Mouse (Mus musculus) stomach, embryonic 14.5 days (tissue): ENCODE data around the gene Tgif1. TPM values are rescaled to one million over a fixed set of nuclear protein-coding genes. Genes with fewer than 3 reads are reported as not detected.

ENCODE experiments used
- ATAC-seq: fragments of 200-750 bp; cut with Nextera tagmentation; 2 replicates; pipeline ENCODE4 v1.8.0; 2017; ENCODE audit warnings: low read depth, moderate TSS enrichment; ENCODE audit not compliant: insufficient number of reproducible peaks, insufficient read depth, low FRiP score
- H3K27ac ChIP-seq: fragments of 300-500 bp; sonication (generic); 2 replicates; pipeline ENCODE4 v1.5.1; 2014; ENCODE audit warnings: mild to moderate bottlenecking, low read length, moderate library complexity, mixed read lengths
- H3K27me3 ChIP-seq: fragments of 300-500 bp; sonication (generic); 2 replicates; pipeline ENCODE4 v1.6.1; 2014; ENCODE audit warnings: low read length, control low read depth, mixed read lengths; ENCODE audit not compliant: control insufficient read depth, insufficient read depth
- H3K36me3 ChIP-seq: fragments of 300-500 bp; sonication (generic); 2 replicates; pipeline ENCODE4 v1.6.1; 2014; ENCODE audit warnings: mild to moderate bottlenecking, control low read depth, low read length, moderate library complexity, mixed read lengths; ENCODE audit not compliant: control insufficient read depth, insufficient read depth
- H3K4me1 ChIP-seq: fragments of 300-500 bp; sonication (generic); 2 replicates; pipeline ENCODE4 v1.6.1; 2014; ENCODE audit warnings: low read length, control low read depth, mixed read lengths; ENCODE audit not compliant: control insufficient read depth, insufficient read depth
- H3K4me2 ChIP-seq: fragments of 300-500 bp; sonication (generic); replicated peaks from 2 replicates; pipeline ENCODE4 v1.6.1; 2014; ENCODE audit warnings: low read depth, low read length, control low read depth
- H3K4me3 ChIP-seq: fragments of 300-500 bp; sonication (generic); 2 replicates; pipeline ENCODE4 v1.5.1; 2014; ENCODE audit warnings: low read depth, low read length, control low read depth
- H3K9ac ChIP-seq: fragments of 300-500 bp; sonication (generic); replicated peaks from 2 replicates; pipeline ENCODE4 v1.6.1; 2014; ENCODE audit warnings: low read depth, mild to moderate bottlenecking, control low read depth, low read length, moderate library complexity, mixed read lengths
- H3K9me3 ChIP-seq: fragments of 300-500 bp; sonication (generic); 2 replicates; pipeline ENCODE4 v1.6.1; 2016; ENCODE audit warnings: low read depth, low read length, control low read depth; ENCODE audit not compliant: control insufficient read depth
- WGBS: fragments of 180-500 bp; shearing (Covaris S2); extraction: QIAGEN DNeasy Blood & Tissue Kit; methylation state at CpG from one replicate; pipeline ENCODE4 v1.1.7; 2014; 5-methylcytosine and 5-hydroxymethylcytosine counted together
- polyA plus RNA-seq: library from polyadenylated mRNA; unstranded; fragments of >200 nt; fragmentation: Nextera tagmentation; extraction: Ambion mirVana; gene quantifications from 2 replicates; pipeline ENCODE4 v1.2.1, GENCODE M21; 2014

The Tgif1 gene
- polyA plus RNA-seq, 1 experiment from 2014 or later, result 65.0 TPM

- Histone ChIP-seq H3K27ac (no peak overlapping the region), H3K9me3 (no peaks in the 10 kb centered on the region), H3K4me2 (no peak overlapping the region), H3K4me1 (0 out of 2 replicates have a peak, but pooled peaks cover 4% of the 10 kb centered on the region), H3K36me3 (no peaks in the 10 kb centered on the region), H3K9ac (no peak overlapping the region), H3K27me3 (no peaks in the 10 kb centered on the region), H3K4me3 (no peak overlapping the region)
- WGBS, result 26% methylated on average over 14 of the region's 14 CpGs
- no peak for ATAC-seq
These were observed 19.0 kb upstream of the Tgif1 start for GRCm38 (mm10) chr17:70872094-70872929.

GRCm38 (mm10) chr17:70871676-70872075 lies 18.3 kb upstream of the Tgif1 start:
- 62% methylated on average over 5 of the region's 5 CpGs for whole genome bisulfite sequencing
- H3K4me1 ChIP-seq, result 0 out of 2 replicates have a peak, but pooled peaks cover 4% of the 10 kb centered on the region
- H3K9ac ChIP-seq, result no peak overlapping the region
- H3K27ac ChIP-seq, result no peak overlapping the region
- H3K27me3 ChIP-seq, result no peaks in the 10 kb centered on the region
- no peak overlapping the region for H3K4me2 ChIP-seq
- no peak for ATAC-seq
- H3K9me3 ChIP-seq, result no peaks in the 10 kb centered on the region
- no peaks in the 10 kb centered on the region for H3K36me3 ChIP-seq
- H3K4me3 ChIP-seq, result no peak overlapping the region

GRCm38 (mm10) chr17:70870581-70870980 lies 17.2 kb upstream of the Tgif1 start:
- H3K4me1 ChIP-seq, result 0 out of 2 replicates have a peak, but pooled peaks cover 4% of the 10 kb centered on the region
- H3K9me3 ChIP-seq, result no peaks in the 10 kb centered on the region
- H3K4me3 ChIP-seq, result no peak overlapping the region
- H3K27me3 ChIP-seq, result no peaks in the 10 kb centered on the region
- no peak overlapping the region for H3K27ac ChIP-seq
- no peaks in the 10 kb centered on the region for H3K36me3 ChIP-seq
- H3K4me2 ChIP-seq, result no peak overlapping the region
- 83% methylated on average over 4 of the region's 4 CpGs for WGBS
- no peak overlapping the region for H3K9ac ChIP-seq
- no peak for ATAC-seq

- Histone ChIP-seq H3K4me1 (0 out of 2 replicates have a peak, but pooled peaks cover 4% of the 10 kb centered on the region), H3K9me3 (no peaks in the 10 kb centered on the region), H3K4me3 (no peak overlapping the region), H3K9ac (no peak overlapping the region), H3K36me3 (no peaks in the 10 kb centered on the region), H3K27me3 (no peaks in the 10 kb centered on the region), H3K4me2 (no peak overlapping the region), H3K27ac (no peak overlapping the region)
- no peak for ATAC-seq
- WGBS, result 79% methylated on average over 5 of the region's 5 CpGs
These were observed 15.4 kb upstream of the Tgif1 start for GRCm38 (mm10) chr17:70868577-70869229.

GRCm38 (mm10) chr17:70866538-70867114 lies 13.3 kb upstream of the Tgif1 start:
- H3K4me3 ChIP-seq, result no peak overlapping the region
- no peaks in the 10 kb centered on the region for H3K4me1 ChIP-seq
- no peak overlapping the region for H3K27ac ChIP-seq
- H3K36me3 ChIP-seq, result no peaks in the 10 kb centered on the region
- WGBS, result 85% methylated on average over 6 of the region's 6 CpGs
- H3K27me3 ChIP-seq, result no peaks in the 10 kb centered on the region
- H3K4me2 ChIP-seq, result no peak overlapping the region
- no peak for ATAC-seq
- H3K9me3 ChIP-seq, result no peaks in the 10 kb centered on the region
- no peak overlapping the region for H3K9ac ChIP-seq

GRCm38 (mm10) chr17:70866029-70866428 lies 12.7 kb upstream of the Tgif1 start:
- no peaks in the 10 kb centered on the region for H3K4me1 ChIP-seq
- no peak overlapping the region for H3K4me2 ChIP-seq
- no peaks in the 10 kb centered on the region for H3K27me3 ChIP-seq
- H3K4me3 ChIP-seq, result no peak overlapping the region
- ATAC-seq, result peak; percentile 44; the same call in 1 of the 2 replicates
- no peak overlapping the region for H3K27ac ChIP-seq
- no peak overlapping the region for H3K9ac ChIP-seq
- no peaks in the 10 kb centered on the region for H3K9me3 ChIP-seq
- H3K36me3 ChIP-seq, result no peaks in the 10 kb centered on the region
- WGBS, result 89% methylated on average over 5 of the region's 5 CpGs

- WGBS, result 66% methylated on average over 10 of the region's 10 CpGs
These were observed 11.8 kb upstream of the Tgif1 start for GRCm38 (mm10) chr17:70865060-70865604.

GRCm38 (mm10) chr17:70864645-70865044 lies 11.3 kb upstream of the Tgif1 start:
- ATAC-seq, result no peak

More at GRCm38 (mm10) chr17:70865060-70865604, 11.8 kb upstream of the Tgif1 start:
- Histone ChIP-seq H3K4me3 (no peak overlapping the region), H3K27me3 (no peaks in the 10 kb centered on the region), H3K9ac (no peak overlapping the region), H3K36me3 (no peaks in the 10 kb centered on the region), H3K4me1 (no peaks in the 10 kb centered on the region), H3K27ac (no peak overlapping the region), H3K9me3 (no peaks in the 10 kb centered on the region), H3K4me2 (no peak overlapping the region)
- no peak for ATAC-seq

More at GRCm38 (mm10) chr17:70864645-70865044, 11.3 kb upstream of the Tgif1 start:
- Histone ChIP-seq H3K27ac (no peak overlapping the region), H3K4me3 (no peak overlapping the region), H3K9ac (no peak overlapping the region), H3K4me1 (no peaks in the 10 kb centered on the region), H3K9me3 (no peaks in the 10 kb centered on the region), H3K36me3 (no peaks in the 10 kb centered on the region), H3K4me2 (no peak overlapping the region), H3K27me3 (no peaks in the 10 kb centered on the region)
- 78% methylated on average over 3 of the region's 3 CpGs for WGBS
